Mouse (Mus musculus): ENCODE results near the gene Xrn1. TPM values are rescaled to one million over a fixed set of nuclear protein-coding genes. Genes with fewer than 3 reads are reported as not detected.

Gene Xrn1
- polyA plus RNA-seq (2017; shearing (Covaris generic)), result 72.6 TPM

DNA sequence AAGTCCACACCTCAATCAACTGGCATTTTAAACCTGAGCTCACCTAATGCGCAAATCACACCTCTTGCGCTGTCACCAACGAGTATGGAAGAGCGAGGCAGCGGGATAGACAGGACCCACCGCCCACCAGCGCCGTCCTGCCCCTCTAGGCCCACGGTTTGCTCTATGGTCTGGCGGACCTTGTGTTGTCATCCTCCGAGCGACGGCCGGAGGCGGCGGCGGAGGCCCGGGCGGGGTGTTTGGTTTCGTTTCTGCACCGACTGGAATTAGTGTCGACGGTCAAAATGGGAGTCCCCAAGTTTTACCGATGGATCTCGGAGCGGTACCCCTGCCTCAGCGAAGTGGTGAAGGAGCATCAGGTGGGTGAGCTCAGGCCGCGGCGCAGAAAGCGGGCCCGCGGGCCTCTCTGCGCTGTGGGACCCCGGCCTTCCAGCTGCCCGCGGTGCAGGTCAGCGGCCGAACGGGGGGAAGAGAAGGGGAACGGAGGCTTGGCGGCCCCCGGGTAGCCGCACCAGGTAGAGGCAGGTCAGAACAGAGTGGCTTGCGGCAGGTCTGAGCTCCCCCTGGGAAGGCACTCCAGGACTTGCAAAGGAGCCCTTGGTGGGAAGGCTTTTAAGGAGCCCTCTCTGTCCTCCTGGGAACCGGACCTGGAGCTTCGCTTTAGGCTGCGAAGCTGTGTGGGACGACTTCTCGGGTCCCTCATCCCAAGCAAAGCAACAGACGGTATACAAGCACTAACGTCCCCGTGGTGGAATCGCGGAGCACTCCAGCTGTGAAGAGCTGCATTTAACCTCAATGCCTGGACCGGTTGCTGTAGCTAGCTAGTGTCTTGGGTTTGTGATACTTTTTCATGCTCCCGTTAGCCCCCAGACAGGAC lies at the start of gene Xrn1:
Gene Xrn1 (plus strand): TSS at position 176 of the 877 bp plus-strand sequence.

Other genes with a start within 250 kb of the Xrn1 start
- gene Trpc1, start 204.4 kb upstream of the Xrn1 start, polyA plus RNA-seq (2017; shearing (Covaris generic)), result not detected
- gene Pls1, start 109.4 kb upstream of the Xrn1 start, polyA plus RNA-seq (2017; shearing (Covaris generic)), result 0.63 TPM
- 38.8 TPM for gene Atr, start 97.2 kb upstream of the Xrn1 start, polyA plus RNA-seq (2017; shearing (Covaris generic))
- gene Gk5, start 164.6 kb downstream of the Xrn1 start, polyA plus RNA-seq (2017; shearing (Covaris generic)), result 1.8 TPM
- gene Tfdp2, start 241.5 kb downstream of the Xrn1 start, polyA plus RNA-seq (2017; shearing (Covaris generic)), result 7.6 TPM

All from CD4-positive, CD25-positive, alpha-beta regulatory T cell, adult 9 weeks (primary cell).